Mouse (Mus musculus): ENCODE data around the gene Pygb.

Gene Pygb

GRCm38 (mm10) chr2:150844798-150845197, 58.3 kb downstream of the Pygb start:
- no peak for DNase-seq

DNA sequence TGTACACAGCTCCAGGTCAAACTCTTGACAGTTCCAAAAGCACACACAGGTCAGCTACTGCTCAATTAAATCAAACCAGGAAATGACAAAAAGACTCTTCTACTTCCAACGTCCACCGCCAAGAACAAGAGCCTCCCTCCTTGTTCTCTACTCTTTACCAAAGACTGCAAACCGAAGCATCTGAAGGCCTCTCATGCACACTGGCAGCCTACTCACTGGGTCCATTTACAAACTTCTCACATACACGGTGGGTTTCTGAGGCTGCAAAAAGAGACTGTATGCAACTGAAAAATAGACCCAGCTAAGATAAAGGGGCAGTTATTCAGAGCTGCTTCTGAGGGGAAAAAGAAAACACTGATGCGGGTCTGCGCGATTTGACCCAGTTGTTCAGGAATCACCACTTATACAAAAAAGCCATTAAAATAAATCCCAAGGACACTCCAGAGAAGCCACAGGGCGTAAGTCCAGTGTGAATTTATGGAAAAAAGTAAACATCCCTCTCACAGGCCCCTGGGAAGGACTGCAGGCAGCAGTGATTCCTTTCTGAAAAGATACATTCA, 61.0 kb downstream of the Pygb start:
- no peak for DNase-seq

GRCm38 (mm10) chr2:150851251-150851650, 64.7 kb downstream of the Pygb start:
- no peak for DNase-seq

DNA sequence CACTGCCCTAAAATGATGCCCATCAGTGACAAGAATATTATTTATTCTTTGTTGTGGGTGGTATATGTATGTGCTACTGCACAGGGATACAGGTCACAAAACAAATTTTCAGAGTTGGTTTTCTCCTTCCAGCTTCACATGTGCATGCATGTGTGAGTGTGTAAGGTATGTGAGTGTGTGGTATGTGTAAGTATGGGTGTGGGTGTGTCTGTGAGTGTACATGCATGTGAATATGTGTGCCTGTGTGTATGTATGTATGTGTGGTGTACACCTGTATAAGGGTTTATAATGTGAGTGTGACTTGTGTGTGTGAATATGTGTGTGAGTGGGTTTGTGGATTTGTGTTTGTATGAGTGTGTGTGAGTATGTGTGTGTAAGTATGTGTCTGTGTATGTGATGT, 68.7 kb downstream of the Pygb start:
- no peak for DNase-seq

- no peak for DNase-seq
These were observed 72.4 kb downstream of the Pygb start for GRCm38 (mm10) chr2:150858724-150859487.

DNA sequence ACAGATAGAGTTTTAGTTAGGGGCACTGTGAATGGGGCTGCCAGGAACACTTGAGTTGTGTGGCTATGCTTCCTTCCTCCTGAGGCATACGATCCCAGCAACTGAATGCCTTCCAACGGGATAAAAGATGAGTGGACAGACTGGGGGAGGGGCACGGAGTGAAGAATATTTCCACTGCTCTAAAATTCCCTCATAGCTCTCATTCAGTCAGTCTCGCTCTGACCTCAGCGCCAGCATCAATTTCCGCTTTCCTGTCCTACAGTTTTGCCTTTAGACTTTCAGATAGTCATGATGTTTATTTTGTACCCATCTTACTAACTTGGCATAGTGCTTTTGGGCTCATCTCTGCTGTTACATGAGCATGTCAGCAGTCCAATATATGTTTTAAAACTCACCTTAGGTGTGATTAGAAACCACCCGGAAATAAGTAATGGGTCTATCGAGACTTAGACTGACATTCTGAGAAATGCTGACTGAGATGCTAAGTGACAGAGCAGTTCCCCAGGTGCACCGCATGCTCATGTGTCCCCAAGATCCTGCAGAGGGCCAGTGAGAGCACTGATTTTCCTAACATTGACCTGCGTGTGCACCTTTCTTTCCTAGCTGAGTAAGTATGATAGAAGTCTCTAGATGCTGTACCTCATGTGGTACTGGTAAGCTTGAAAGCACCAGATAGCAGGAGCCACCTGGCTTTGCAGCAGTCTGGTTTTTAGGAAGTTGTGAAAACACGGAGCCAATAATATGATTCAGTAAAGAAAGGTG, 73.4 kb downstream of the Pygb start:
- no peak for DNase-seq

GRCm38 (mm10) chr2:150861128-150861527, 74.6 kb downstream of the Pygb start:
- no peak for DNase-seq

DNA sequence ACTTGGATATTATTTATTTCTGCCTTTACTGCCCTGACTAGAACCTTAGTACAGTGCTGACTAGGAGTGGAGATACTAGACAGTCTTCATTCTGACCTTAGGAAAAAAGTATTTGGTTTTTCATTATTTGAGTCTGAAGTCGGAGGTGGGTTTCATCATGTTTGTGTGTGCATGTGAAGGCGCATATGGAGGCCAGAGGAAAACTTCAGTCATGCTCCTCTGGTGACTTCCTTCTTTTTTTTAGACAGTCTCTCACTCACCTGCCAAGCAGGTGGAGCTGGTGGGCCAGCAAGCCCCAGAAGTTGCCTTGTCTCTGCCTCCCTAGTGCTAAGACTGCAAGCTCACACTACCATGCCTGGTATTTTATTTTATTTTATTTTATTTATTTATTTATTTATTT, 80.5 kb downstream of the Pygb start:
- no peak for DNase-seq

- peak; percentile 32 for DNase-seq
These were observed 82.9 kb downstream of the Pygb start for GRCm38 (mm10) chr2:150869446-150869845.

- DNase-seq, result no peak
These were observed 88.0 kb downstream of the Pygb start for GRCm38 (mm10) chr2:150874508-150874907.

GRCm38 (mm10) chr2:150875226-150875625, 88.7 kb downstream of the Pygb start:
- no peak for DNase-seq

DNA sequence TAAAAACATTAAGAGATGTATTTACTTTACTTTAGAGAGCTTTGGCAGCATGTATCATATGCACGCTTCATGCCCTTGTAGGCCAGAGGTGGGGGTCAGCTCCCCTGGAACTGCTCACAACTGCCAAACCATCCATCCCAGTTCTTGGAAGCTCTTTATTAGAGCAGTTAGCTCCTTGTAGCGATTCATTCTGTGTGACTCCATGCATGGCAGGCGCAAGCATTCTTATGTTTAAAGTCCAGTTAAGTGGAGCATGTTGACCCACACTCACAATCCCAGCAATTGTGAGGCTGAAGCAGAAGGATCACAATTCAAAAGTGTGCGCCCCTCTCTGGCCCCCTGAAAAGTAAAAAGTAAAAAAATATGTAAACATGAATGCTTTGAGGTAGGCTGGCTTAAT, 91.0 kb downstream of the Pygb start:
- DNase-seq, result no peak
